Mouse (Mus musculus) urinary bladder, postnatal 0 days (tissue): ENCODE measurements around the gene Htr1a. TPM values are rescaled to one million over a fixed set of nuclear protein-coding genes. Genes with fewer than 3 reads are reported as not detected.

Experiments
- polyA plus RNA-seq: library from polyadenylated mRNA; unstranded; fragments of >200 nt; fragmentation: Nextera tagmentation; extraction: Ambion mirVana; gene quantifications from 2 replicates; pipeline ENCODE4 v1.2.1, GENCODE M21; 2015

Htr1a gene
- polyA plus RNA-seq: not detected in 2 replicates

DNA sequence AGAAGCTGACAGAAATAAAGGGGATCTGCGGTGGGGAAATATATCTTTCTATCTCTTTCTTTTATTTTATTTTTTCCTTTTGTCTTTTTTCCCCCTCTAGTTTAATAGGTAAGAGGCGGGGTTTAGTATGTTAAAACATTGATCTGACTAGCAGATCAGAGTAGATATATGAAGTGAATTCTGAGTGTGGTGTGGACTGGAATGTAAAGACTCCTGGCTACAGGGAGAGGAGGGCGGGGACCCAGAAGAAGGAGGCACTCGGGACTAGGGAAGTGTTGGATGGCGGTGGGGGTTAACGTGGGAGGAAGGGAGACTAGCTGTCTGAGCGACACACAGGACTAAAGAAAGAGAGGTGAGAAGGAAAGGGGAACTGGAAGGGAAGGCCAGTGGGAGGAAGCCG lies at the start of gene Htr1a:
Gene Htr1a, plus strand, starts transcription at position 301 of the 400 bp plus-strand sequence.

Other genes starting within 250 kb of the Htr1a start
- gene Rnf180, start 148.8 kb upstream of the Htr1a start, polyA plus RNA-seq: 1.2 and 1.3 TPM in 2 replicates